Mouse (Mus musculus) hindbrain, embryonic 11.5 days (tissue): Measurements from ENCODE around the gene Faxc. TPM values are rescaled to one million over a fixed set of nuclear protein-coding genes. Genes with fewer than 3 reads are reported as not detected.

Experiments
- ATAC-seq: fragments of 200-750 bp; cut with Nextera tagmentation; 2 replicates; pipeline ENCODE4 v1.8.0; 2017; ENCODE audit warnings: mild to moderate bottlenecking, moderate TSS enrichment, moderate library complexity; ENCODE audit not compliant: low FRiP score
- DNase-seq: peaks from one replicate; pipeline ENCODE4 v3.0.0-alpha.2; 2015; ENCODE audit warnings: low spot score
- H3K27ac ChIP-seq: fragments of 300-500 bp; sonication (generic); 2 replicates; pipeline ENCODE4 v1.5.1; 2014; ENCODE audit warnings: mild to moderate bottlenecking, low read depth, low read length
- H3K27me3 ChIP-seq: fragments of 300-500 bp; sonication (generic); 2 replicates; pipeline ENCODE4 v1.6.1; 2014; ENCODE audit warnings: mild to moderate bottlenecking, low read length, moderate library complexity, mixed read lengths; ENCODE audit not compliant: control insufficient read depth, insufficient read depth
- H3K36me3 ChIP-seq: fragments of 300-500 bp; sonication (generic); 2 replicates; pipeline ENCODE4 v1.6.1; 2014; ENCODE audit warnings: mild to moderate bottlenecking, low read length, moderate library complexity, mixed read lengths; ENCODE audit not compliant: control insufficient read depth, insufficient read depth
- H3K4me1 ChIP-seq: fragments of 300-500 bp; sonication (generic); replicated peaks from 2 replicates; pipeline ENCODE4 v1.6.1; 2014; ENCODE audit warnings: low read length, mixed read lengths; ENCODE audit not compliant: control insufficient read depth, insufficient read depth
- H3K4me2 ChIP-seq: fragments of 300-500 bp; sonication (generic); replicated peaks from 2 replicates; pipeline ENCODE4 v1.6.1; 2014; ENCODE audit warnings: mild to moderate bottlenecking, low read depth, low read length
- H3K4me3 ChIP-seq: fragments of 300-500 bp; sonication (generic); 2 replicates; pipeline ENCODE4 v1.5.1; 2014; ENCODE audit warnings: low read depth, low read length
- H3K9ac ChIP-seq: fragments of 300-500 bp; sonication (generic); 2 replicates; pipeline ENCODE4 v1.6.1; 2014; ENCODE audit warnings: low read depth, low read length
- H3K9me3 ChIP-seq: fragments of 300-500 bp; sonication (generic); 2 replicates; pipeline ENCODE4 v1.6.1; 2016; ENCODE audit warnings: low read length; ENCODE audit not compliant: control insufficient read depth
- WGBS: fragments of 180-500 bp; shearing (Covaris S2); extraction: QIAGEN DNeasy Blood & Tissue Kit; methylation state at CpG from one replicate; pipeline ENCODE4 v1.1.7; 2014; 5-methylcytosine and 5-hydroxymethylcytosine counted together
- polyA plus RNA-seq: library from polyadenylated mRNA; unstranded; fragments of >200 nt; fragmentation: Nextera tagmentation; extraction: Ambion mirVana; gene quantifications from 2 replicates; pipeline ENCODE4 v1.2.1, GENCODE M21; 2014

Faxc gene
- polyA plus RNA-seq, 1 experiment from 2014 or later, result 19.0 TPM

GRCm38 (mm10) chr4:21951444-21951843 lies 20.3 kb downstream of the Faxc start:
- H3K27ac ChIP-seq, result no peak overlapping the region
- peak; percentile 25; the same call in 1 of the 2 replicates for ATAC-seq
- peak; percentile 55 for DNase-seq
- no peaks in the 10 kb centered on the region for H3K36me3 ChIP-seq
- no peak overlapping the region for H3K4me2 ChIP-seq
- H3K9me3 ChIP-seq, result no peaks in the 10 kb centered on the region
- no peaks in the 10 kb centered on the region for H3K4me1 ChIP-seq
- 53% methylated on average over 6 of the region's 6 CpGs for WGBS
- H3K4me3 ChIP-seq, result no peak overlapping the region
- no peaks in the 10 kb centered on the region for H3K27me3 ChIP-seq
- no peak overlapping the region for H3K9ac ChIP-seq

GRCm38 (mm10) chr4:21952255-21952654 lies 21.1 kb downstream of the Faxc start:
- Histone ChIP-seq H3K4me2 (no peak overlapping the region), H3K27ac (no peak overlapping the region), H3K36me3 (no peaks in the 10 kb centered on the region), H3K27me3 (no peaks in the 10 kb centered on the region), H3K9me3 (no peaks in the 10 kb centered on the region), H3K4me3 (no peak overlapping the region), H3K9ac (no peak overlapping the region), H3K4me1 (no peaks in the 10 kb centered on the region)
- 89% methylated on average over 2 of the region's 2 CpGs for WGBS
- DNase-seq (no peak), ATAC-seq (no peak)

GRCm38 (mm10) chr4:21957570-21958321 lies 26.6 kb downstream of the Faxc start:
- Histone ChIP-seq H3K27ac (no peak overlapping the region), H3K27me3 (no peaks in the 10 kb centered on the region), H3K4me1 (no peaks in the 10 kb centered on the region), H3K9me3 (no peaks in the 10 kb centered on the region), H3K4me2 (no peak overlapping the region), H3K4me3 (no peak overlapping the region), H3K36me3 (no peaks in the 10 kb centered on the region), H3K9ac (no peak overlapping the region)
- DNase-seq, result peak; percentile 67
- peak; percentile 77 for ATAC-seq
- WGBS, result 61% methylated on average over 7 of the region's 7 CpGs

GRCm38 (mm10) chr4:21971949-21972348 lies 40.8 kb downstream of the Faxc start:
- DNase-seq (no peak), ATAC-seq (no peak)
- Histone ChIP-seq H3K36me3 (no peaks in the 10 kb centered on the region), H3K27me3 (no peaks in the 10 kb centered on the region), H3K9me3 (no peaks in the 10 kb centered on the region), H3K4me2 (no peak overlapping the region), H3K4me3 (no peak overlapping the region), H3K27ac (no peak overlapping the region), H3K9ac (no peak overlapping the region), H3K4me1 (no peaks in the 10 kb centered on the region)
- 78% methylated on average over 1 of the region's 1 CpGs for WGBS

- DNase-seq, result no peak
- 58% methylated on average over 3 of the region's 3 CpGs for WGBS
- no peak overlapping the region for H3K9ac ChIP-seq
These were observed 43.0 kb downstream of the Faxc start for GRCm38 (mm10) chr4:21974126-21974525.

GRCm38 (mm10) chr4:21980471-21980870 lies 49.3 kb downstream of the Faxc start:
- no peak overlapping the region for H3K4me3 ChIP-seq
- H3K4me2 ChIP-seq, result no peak overlapping the region
- no peak overlapping the region for H3K9ac ChIP-seq
- WGBS, result 83% methylated on average over 4 of the region's 4 CpGs
- DNase-seq, result no peak
- no peak overlapping the region for H3K27ac ChIP-seq
- no peak for ATAC-seq
- H3K27me3 ChIP-seq, result no peaks in the 10 kb centered on the region
- H3K36me3 ChIP-seq, result no peaks in the 10 kb centered on the region
- H3K9me3 ChIP-seq, result no peaks in the 10 kb centered on the region
- H3K4me1 ChIP-seq, result no peaks in the 10 kb centered on the region

More at GRCm38 (mm10) chr4:21974126-21974525, 43.0 kb downstream of the Faxc start:
- H3K4me2 ChIP-seq, result no peak overlapping the region
- no peaks in the 10 kb centered on the region for H3K4me1 ChIP-seq
- no peaks in the 10 kb centered on the region for H3K36me3 ChIP-seq
- H3K9me3 ChIP-seq, result no peaks in the 10 kb centered on the region
- H3K4me3 ChIP-seq, result no peak overlapping the region
- ATAC-seq, result no peak
- no peaks in the 10 kb centered on the region for H3K27me3 ChIP-seq
- H3K27ac ChIP-seq, result no peak overlapping the region

- ATAC-seq (no peak), DNase-seq (no peak)
- no peak overlapping the region for H3K4me3 ChIP-seq
- H3K9ac ChIP-seq, result no peak overlapping the region
- H3K36me3 ChIP-seq, result no peaks in the 10 kb centered on the region
- no peaks in the 10 kb centered on the region for H3K27me3 ChIP-seq
- H3K27ac ChIP-seq, result no peak overlapping the region
- no peaks in the 10 kb centered on the region for H3K4me1 ChIP-seq
- 96% methylated on average over 9 of the region's 9 CpGs for WGBS
- no peak overlapping the region for H3K4me2 ChIP-seq
- no peaks in the 10 kb centered on the region for H3K9me3 ChIP-seq
These were observed 51.3 kb downstream of the Faxc start for GRCm38 (mm10) chr4:21982449-21982848.

- Histone ChIP-seq H3K4me3 (no peak overlapping the region), H3K36me3 (no peaks in the 10 kb centered on the region), H3K4me1 (no peaks in the 10 kb centered on the region), H3K27ac (no peak overlapping the region), H3K9me3 (no peaks in the 10 kb centered on the region), H3K27me3 (no peaks in the 10 kb centered on the region), H3K9ac (no peak overlapping the region), H3K4me2 (no peak overlapping the region)
- no peak for ATAC-seq
- DNase-seq, result no peak
- 80% methylated on average over 8 of the region's 8 CpGs for WGBS
These were observed 55.7 kb downstream of the Faxc start for GRCm38 (mm10) chr4:21986857-21987256.

GRCm38 (mm10) chr4:21987460-21987859 lies 56.3 kb downstream of the Faxc start:
- H3K9me3 ChIP-seq, result no peaks in the 10 kb centered on the region
- H3K4me1 ChIP-seq, result no peaks in the 10 kb centered on the region
- no peak overlapping the region for H3K27ac ChIP-seq
- H3K9ac ChIP-seq, result no peak overlapping the region
- 87% methylated on average over 10 of the region's 10 CpGs for WGBS
- no peaks in the 10 kb centered on the region for H3K36me3 ChIP-seq
- H3K27me3 ChIP-seq, result no peaks in the 10 kb centered on the region
- no peak overlapping the region for H3K4me3 ChIP-seq
- ATAC-seq, result no peak
- no peak overlapping the region for H3K4me2 ChIP-seq
- DNase-seq, result no peak
